Mouse (Mus musculus) G1E (cell line): ENCODE results near the gene Gm2016.
"Not testable (repeated sequence)": the region's sequence is repeated elsewhere in the genome, so short reads cannot be mapped to it uniquely, and the experiment has no call there.

Experiments
- CTCF ChIP-seq: IDR thresholded peaks from 2 replicates; pipeline ENCODE4 v1.5.1; 2012; ENCODE audit warnings: low read depth, low read length, inconsistent platforms, mixed read lengths
- POLR2AphosphoS5 ChIP-seq: IDR thresholded peaks from 2 replicates; pipeline ENCODE4 v1.6.1; 2012; ENCODE audit warnings: low read depth, low read length, inconsistent platforms; ENCODE audit not compliant: insufficient replicate concordance
- TAL1 ChIP-seq: conservative IDR thresholded peaks from 2 replicates; pipeline ENCODE4 v1.6.1; 2012; ENCODE audit warnings: low read depth, low read length, inconsistent platforms, mixed read lengths

DNA sequence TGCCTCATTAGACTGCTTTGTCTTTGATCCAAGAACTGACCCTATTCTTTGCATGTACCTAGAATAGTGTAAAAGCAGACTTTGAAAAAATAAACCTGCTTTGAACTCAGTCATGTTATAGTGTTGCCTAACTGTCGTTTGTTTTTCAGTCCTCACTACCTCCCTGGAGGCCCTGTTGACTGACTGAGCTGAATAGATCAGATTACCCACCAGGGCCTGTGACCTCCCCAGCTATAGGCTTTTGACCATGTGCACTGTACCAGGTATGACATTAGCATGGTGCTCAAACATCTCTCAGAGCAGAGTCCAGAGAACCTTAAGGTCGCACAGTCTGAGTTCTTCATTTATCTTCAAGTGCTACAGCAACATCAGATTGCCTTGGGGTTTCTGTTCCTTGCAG, 23.2 kb upstream of the Gm2016 start:
- TF ChIP-seq CTCF, POLR2AphosphoS5, TAL1: not testable (repeated sequence)
